Mouse (Mus musculus) thymus, postnatal 14 days (tissue): Measurements from ENCODE around the gene Kif3c.

Source experiments
- DNase-seq: peaks from one replicate; pipeline ENCODE4 v3.0.0; 2021

Gene Kif3c

DNA sequence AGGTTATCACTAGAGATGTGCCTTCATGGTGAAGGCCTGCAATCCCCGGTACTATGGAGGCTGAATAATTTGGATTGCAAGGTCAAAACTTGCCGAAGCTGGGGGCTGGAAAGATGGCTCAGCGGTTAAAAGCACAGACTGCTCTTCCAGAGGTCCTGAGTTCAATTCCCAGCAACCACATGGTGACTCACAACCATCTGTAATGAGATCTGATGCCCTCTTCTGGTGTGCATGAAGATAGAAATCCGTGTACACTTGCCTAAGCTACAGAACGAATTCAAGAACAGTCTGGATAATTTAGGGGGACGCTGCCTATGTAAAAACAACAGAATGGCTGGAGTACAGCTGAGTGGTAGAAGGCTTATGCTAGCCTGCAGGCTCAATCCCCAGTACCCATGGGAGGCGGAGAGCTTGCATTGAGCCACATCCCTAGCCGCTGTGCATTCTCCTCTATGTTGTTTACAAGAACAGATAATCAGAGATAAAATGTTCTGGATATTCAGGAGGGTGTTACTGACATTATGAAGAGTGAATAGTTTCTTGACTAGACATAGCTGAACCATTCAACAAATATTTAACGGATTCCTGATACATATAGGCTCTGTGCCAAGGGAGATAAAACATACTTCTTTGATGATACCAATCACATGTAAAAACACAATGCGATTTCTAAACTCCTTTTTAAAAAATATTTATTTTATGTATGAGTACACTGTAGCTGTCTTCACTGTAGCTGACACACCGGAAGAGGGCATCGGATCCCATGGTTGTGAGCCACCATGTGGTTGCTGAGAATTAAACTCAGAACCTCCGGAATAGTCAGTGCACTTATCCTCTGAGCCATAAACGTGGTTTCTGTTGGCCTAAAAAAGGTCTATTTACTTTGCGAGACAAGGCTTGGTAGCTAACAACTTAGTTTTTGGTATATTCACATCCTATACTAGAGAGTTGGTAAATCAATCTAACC, 60.7 kb downstream of the Kif3c start:
- peak; percentile 52 for DNase-seq

DNA sequence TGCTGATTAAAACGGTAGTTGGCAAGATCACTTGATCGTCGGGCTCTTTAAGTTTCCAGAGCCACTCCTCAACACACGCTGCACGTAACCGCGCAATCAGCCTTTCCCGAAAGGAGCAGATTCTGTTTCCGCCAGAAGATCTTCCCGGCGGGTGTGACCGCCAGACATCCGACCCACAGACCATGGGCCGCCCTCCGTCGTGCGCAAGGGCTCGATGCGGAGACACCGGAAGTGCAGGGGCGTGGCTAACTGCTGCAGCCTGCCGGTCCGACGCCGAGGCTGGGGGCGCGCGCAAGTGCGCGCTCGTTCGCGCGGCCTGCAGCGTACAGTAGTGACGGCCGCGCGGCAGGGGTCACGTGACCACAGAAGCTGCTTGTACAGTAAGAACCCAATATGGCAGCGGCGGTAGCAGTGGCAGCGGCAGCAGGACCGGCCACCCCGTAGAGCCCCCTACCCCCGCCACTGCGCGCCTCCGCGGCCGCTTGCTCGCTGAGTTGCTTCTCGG, 61.6 kb downstream of the Kif3c start, which contains the start of gene Asxl2:
Asxl2 (plus strand) TSS at position 328 of the 505 bp plus-strand sequence.
- DNase-seq = peak; percentile 99

DNA sequence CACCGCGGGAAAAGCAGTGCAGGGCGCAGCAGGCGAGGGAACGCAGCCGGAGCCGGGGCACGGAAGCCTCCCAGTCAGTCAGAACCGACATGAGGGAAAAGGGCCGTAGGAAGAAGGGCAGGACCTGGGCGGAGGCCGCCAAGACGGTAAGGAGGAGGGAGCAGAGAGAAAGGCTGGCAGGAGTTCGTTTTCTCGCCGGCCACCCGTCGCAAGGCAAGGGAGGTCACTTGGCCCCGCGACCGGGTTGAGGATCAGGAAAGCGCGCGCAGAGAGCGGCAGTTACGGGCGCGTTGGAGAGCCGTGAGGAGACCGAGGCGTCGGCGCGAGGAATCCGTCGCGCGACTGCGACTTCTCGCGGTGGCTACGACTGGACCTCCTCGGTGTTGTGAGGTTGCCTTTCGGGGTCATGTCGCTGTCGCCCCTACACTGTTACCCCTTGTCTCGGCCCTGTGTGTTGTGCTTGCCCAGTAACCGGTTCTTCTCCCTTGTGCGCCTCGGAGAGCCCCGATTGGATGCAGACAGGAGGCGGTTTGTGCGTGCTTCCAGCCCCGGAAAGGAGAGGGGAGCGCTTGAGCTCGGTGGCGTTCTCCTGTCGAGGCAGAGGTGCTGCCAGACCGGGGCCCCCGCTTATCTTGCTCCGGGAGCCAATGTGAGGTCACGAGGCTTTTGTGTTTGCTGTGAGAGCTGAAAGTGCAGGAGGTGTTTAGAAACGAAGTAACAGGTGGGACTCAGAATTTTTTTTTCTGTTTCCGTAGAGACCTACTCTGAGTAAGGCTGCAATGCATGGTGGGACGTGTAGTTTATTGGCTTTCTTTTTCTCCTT, 62.3 kb downstream of the Kif3c start:
- DNase-seq = peak; percentile 84

DNA sequence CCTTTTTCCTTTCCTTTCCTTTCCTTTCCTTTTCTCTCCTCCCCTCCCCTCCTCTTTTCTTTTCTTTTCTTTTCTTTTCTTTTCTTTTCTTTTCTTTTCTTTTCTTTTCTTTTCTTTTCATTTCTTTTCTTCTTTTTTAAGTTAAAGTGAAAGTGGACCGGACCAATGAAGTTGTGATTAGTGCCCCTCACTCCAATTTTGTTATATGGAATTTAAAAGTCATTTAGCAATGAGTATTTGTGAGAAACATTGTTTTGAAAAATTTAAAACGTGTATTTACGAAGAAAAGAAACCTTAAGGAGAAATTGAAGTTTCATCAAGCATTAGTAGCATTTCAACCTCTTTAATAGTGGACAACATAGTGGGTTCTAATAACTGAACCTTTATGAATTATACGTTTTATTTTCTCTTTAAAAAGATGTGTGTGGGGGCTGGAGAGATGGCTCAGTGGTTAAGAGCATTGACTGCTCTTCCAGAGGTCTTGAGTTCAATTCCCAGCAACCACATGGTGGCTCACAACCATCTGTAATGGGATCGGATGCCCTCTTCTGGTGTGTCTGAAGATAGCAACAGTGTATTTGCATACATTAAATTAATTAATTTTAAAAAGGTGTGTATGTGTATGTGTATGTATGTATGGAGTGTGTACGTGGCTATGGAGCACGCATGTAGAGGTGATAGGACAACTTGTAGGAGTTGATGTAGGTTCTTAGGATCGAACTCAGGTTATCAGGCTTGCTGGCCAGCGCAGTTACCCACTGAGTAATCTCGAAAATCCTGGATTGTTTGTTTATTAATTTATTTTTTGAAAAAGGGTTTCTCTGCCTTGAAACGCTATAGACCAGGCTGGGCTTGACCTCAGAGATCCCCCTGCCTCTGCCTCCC, 63.2 kb downstream of the Kif3c start:
- no peak for DNase-seq

DNA sequence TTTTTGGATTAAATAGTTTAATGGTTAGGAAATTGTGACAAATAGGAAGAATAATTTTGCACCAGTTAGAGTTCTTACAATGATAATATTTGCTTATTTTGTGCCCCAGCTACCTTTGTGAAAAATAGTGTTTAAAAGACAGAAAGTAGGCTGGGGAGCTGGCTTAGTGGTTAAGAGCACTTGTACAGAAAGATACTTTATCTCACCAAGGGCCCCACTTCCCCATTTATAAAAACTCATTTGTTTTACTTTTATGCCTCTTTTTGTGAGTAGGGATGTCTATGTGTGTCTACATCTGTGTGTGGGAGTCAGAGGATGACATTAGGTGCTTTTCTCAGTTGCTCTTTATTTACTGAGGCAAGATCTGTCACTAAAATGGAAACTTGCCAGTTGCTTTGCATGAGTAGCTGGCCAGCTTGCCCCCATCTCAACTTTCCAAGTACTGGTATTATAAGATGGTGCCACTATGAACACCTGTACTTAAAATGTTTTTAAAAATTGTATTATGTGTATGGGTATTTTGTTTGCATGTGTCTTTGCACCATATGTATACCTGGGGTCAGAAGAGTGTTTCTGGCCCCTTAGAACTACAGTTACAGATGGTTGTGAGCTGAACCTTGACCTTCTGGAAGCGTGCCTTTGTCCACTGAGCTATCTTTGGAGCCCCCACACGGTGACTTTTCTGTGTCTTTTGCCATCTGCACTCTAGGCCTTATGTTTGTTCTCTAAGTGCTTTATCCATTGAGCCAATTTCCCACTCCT, 64.9 kb downstream of the Kif3c start:
- DNase-seq = no peak

DNA sequence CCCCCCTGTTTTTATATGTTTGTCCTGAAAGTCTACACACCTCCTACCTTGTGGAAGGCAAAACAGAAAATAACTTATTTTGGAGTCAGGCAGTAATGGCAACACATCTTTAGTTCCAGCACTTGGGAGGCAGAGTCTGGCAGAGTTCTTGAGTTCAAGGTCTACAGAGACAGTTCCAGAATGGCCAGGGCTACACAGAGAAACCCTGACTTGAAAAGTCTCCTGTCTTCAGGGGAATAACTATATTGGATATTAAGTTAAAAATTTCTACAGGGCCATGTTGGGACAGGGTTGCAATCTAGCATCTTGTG, 65.5 kb downstream of the Kif3c start:
- no peak for DNase-seq

DNA sequence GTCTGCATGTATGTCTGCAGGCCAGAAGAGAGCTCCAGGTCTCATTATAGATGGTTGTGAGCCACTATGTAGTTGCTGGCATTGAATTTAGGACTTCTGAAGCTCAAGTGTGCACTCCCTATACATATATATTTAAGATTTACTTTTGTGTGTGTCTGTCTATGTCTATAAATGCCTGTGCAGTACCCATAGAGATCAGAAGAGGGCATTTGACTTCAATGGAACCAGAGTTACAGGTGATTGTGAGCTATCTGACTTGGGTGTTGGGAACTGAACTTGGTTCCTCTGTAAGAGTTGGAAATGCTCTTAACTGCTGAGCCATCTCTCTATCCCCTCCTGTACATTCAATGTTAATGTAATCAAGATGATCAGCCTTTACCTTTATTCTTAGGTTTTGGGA, 66.1 kb downstream of the Kif3c start:
- DNase-seq = no peak

DNA sequence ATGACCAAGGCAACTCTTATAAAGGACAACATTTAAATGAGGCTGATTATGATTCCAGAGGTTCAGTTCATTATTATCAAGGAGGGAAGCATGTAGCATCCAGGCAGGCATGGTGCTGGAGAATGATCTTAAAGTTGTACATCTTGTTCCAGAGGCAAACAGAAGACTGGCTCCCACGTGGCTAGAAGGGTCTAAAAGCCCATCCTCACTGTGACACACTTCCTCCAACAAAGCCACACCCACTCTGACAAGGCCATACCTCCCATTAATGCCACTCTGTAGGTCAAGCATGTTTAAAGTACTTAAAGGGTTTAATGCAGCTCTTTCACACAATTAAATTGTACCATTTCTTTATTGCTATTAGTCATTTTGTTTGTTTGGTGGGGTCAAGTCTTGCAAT, 68.8 kb downstream of the Kif3c start:
- no peak for DNase-seq

DNA sequence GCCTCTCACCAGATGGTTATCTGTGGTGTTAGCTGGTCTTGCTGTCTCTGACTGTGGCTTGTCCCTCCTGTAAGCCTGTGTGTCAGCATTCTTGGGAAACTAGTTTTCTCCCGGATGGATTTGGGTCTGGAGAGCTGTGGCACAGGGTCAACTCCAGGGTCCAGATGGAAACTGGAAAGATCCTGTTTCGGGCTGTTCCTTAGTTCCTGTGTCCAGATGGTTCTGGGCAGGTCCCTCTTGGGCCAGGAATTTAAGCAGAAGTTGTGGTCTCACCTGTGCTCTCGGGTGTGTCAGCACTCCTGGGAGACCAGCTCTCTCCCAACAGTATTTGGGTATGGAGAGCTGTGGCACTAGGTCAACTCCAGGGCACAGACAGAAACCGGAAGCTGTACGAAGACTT, 71.5 kb downstream of the Kif3c start:
- DNase-seq = no peak

DNA sequence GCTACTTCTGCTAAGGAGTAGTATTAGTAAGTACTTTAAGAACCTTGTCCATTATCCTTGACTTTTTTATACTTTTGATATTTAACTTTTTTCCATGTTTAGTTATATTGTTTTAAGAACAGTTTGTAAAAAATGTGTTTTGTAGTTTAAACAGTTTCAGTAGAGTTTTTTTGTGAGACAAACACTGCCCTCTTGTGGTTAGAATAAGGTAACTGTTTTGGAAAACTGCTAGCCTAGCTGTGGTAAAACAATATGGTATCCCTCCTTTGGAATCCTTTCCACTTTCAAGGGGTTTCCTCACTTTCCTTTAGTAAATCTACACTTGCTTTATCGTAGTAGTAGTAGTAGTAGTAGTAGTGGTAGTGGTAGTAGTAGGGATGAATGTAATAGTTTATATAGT, 72.9 kb downstream of the Kif3c start:
- no peak for DNase-seq

DNA sequence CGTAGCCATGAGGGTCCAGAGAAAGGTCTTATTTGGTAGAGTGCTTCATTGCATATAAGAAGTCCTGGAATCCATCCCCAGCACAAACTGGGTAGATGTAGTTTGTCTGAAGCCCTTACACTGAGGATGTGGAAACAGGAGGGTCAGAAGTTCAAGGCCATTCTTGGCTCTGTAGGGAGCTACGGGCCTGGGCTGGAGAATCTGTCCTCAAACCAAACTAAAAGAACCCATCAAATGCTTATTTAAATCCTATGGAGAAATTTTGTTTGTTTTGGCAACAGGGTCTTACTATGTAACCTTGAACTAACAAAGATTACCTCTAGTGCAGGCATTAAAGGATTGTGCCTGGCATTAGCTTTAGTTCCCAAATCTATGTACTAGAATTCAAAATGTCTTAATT, 76.0 kb downstream of the Kif3c start:
- no peak for DNase-seq

DNA sequence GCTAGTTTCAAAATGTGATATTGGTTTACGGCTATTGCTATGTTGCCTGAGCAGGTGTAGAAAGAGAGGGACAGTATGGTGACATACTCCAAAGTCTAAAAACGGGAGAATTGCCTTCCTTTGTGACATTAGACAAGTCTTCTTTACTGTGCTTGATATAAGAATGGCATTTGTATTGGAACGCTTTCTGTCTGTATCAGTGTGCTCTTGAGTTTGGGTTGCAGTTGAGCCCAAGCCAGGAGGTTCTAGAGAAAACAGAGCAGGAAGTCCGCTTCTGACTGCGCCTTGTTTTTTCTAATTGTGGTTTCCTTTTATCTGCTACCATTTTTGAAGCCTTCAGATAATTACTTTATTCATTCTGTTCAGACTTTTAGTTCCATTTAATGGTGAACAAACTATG, 76.4 kb downstream of the Kif3c start:
- no peak for DNase-seq

DNA sequence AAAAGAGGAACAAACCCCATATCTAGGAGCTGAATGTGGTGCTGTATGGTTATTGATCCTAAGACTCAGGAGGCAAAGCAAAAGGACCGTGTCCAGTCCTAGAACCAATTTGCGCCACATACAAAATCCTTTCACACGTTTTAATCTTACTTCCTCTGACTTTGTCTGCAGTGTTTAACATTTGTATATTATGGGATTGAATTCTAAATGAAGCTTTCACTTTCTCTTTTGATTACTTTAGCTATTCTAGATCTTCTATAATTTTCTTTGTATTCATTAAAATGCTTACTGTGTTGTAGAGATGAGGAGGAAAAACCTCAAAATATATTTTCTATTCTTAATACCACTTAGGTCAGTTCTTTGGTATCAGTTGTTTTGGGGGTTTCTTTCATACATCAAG, 88.6 kb downstream of the Kif3c start:
- no peak for DNase-seq
